Mouse (Mus musculus): Measurements from ENCODE around the gene Haus6.
"Not testable (repeated sequence)": the region's sequence is repeated elsewhere in the genome, so short reads cannot be mapped to it uniquely, and the experiment has no call there.

GRCm38 (mm10) chr4:86634312-86634711 is 22.5 kb upstream of the Haus6 start:
- TF ChIP-seq POLR2A (IDR thresholded peaks at IDR 0.05; ENCODE audit: control insufficient read depth, low read depth, low read length); CTCF (IDR thresholded peaks at IDR 0.05; ENCODE audit: control insufficient read depth, insufficient read depth, insufficient replicate concordance, low read depth, low read length): not testable (repeated sequence)

All from testis, adult 2 months (tissue).